Mouse (Mus musculus) liver, embryonic 14.5 days (tissue): ENCODE data around the gene Sema6c.

Experiments used
- CTCF ChIP-seq: IDR thresholded peaks from 2 replicates; pipeline ENCODE4 v1.5.1; 2016; ENCODE audit warnings: antibody characterized with exemption, low read depth, control low read depth
- EP300 ChIP-seq: IDR thresholded peaks from 2 replicates; pipeline ENCODE4 v1.6.1; 2016; ENCODE audit warnings: antibody characterized with exemption, low read depth

DNA sequence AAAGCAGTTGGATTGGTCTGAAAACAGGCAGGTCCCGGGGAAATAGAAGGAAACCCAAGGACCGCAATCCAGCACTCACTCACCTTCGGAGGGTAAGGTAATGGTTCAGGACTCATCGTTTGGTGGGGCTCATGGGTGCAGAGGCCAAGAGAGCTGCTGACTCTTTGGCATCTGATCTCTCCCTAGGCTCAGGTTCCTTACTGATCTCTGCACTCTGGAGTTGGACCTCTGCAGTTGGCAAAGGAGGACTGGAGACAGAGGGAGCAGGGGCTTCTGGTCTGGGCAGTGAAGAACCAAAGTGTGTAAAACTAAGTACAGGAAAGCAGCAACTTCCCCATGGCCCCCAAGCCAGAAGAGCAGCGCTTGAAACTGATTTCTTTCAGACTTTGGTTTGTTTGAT is 30.2 kb upstream of the Sema6c start:
- TF ChIP-seq CTCF (no peak), EP300 (no peak)
